Mouse (Mus musculus) right cerebral cortex, postnatal 4 days (tissue): ENCODE results near the gene Kif6.

ENCODE experiments used
- DNase-seq: peaks from one replicate; pipeline ENCODE4 v3.0.0-alpha.2; 2022

Kif6 gene

DNA sequence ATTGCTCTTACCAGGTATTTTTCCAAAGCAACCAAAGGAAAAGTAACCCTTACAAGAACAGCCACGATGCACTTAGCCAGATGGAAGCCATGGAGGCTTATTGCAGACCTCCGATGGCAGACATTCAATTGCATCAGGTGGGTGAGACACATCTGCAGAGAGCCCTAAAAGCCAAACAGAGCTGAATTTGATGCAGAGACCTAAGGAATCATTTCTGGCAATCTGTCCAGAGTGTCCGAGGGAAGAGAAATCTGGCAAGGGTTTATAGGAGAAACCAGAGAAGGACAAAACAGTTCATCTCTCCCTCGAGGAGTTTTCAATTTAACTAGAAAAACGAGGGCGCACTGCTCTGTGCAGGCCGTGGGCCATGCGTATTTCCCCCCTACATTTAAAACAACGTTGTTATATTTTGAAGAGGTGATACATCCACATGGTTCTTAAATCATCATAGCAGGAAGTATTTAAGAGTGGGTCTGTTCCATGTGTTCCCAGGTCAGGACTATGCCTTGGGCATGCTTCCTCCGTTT is 177.3 kb downstream of the Kif6 start:
- no peak for DNase-seq

DNA sequence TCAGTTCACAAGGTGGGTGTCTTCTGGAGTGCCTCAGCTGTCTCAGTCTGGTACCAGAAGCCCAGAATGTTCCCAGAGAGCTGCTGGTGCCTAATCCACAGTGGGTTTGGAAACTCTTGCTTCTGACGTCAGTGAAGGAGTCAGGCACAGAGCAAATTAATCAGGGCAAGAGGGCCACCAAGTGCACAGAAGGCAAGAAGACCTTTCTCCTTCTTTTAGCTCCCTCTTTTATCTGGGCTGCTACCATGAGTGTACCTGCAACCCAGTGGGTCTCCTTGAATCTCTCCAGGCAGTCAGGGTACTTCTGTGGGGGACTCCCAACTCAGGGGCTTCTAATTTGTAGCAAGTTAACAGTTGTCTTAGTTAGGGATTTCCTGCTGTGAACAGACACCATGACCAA is 178.0 kb downstream of the Kif6 start:
- DNase-seq, result no peak

DNA sequence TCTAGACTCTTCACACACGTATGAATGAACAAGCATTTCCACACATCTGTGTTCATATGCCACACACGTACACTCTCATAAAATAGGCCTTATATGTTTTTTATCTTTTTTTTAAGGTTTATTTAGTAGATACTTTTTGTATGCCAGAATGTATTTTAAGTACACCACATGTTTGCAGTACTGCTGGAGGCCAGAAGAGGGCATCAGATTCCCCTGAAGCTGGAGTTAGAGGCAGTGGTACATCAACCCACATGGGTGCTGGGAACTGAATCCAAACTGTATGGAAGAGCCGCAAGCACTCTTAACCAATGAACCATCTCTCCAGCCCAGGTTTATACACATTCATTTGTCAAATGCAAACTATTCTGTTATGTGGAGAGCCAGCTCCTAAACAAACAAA is 179.0 kb downstream of the Kif6 start:
- DNase-seq, result peak; percentile 1

DNA sequence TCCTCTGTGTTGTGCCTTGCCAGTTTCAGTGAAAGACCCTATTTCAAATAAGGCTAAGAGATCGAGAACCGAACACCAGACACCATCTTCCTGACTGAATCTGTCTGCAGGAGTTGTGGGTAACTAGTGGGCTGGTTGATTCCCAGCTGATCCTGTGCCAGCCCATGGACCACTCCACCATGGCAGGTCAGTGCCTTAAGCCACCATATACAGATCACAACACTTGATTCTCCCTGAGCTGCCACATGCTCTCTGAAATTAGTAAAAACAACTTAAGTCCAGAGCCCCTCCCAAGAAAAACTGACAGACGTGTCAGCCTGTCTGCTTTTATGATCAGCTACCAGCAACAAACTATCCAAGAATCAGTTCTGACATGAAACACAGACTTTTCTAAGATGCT is 180.3 kb downstream of the Kif6 start:
- no peak for DNase-seq

DNA sequence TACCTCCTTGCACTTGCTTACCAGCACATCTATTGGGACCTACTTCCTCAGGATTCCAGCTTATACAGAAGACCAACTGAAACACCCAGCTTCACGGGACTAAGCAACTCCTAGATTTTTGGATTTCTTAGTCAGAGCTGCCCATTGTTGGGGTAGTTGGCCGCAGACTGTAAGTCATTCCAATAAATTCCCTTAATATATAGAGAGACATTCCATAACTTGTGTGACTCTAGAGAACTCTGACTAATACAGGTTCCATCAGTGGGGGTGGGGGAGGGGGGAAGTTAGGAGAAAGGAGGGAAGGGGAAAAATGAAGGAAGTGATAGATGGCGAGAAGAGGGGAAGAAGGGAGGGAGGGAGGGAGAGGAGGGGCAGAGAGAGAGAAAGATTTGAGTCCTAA is 181.2 kb downstream of the Kif6 start:
- no peak for DNase-seq

DNA sequence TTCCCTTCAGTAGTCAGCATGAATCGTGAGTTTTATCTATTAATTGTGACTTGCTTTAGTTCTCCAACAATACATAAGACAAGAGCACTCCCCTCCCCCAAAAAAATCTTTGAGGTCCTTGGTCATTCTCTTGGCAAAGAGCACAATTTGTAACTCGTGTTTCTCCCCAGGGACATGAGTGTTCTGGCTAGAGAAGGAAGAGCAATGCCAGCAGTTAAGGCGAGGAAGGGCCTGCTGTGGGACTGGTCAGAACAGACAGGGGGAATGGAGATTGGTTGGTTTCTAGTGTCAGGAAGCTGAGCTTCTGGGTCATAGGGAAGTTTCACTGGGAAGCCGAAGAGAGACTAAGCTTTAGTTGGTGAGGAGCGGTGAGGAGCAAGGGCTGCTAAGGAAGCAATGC is 184.2 kb downstream of the Kif6 start:
- no peak for DNase-seq

DNA sequence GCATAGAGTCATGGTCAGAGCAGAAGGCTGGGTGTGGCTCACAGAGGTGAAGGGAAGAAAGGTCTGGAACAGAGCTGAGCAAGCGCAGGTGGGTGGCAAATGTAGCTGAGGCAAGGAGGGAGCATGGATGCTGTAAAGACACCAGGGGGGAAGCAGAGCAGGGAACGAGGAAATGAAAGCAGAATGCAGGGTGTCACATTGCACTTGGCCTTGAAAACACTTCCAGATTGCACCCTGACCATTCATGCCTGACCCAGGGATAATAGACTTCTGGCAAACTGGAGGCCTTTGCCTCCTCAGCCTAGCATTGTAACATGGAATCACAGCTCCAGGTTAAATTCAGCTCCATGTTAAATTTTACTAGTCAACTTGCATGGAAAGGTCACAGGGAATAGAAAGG is 185.2 kb downstream of the Kif6 start:
- DNase-seq, result no peak

DNA sequence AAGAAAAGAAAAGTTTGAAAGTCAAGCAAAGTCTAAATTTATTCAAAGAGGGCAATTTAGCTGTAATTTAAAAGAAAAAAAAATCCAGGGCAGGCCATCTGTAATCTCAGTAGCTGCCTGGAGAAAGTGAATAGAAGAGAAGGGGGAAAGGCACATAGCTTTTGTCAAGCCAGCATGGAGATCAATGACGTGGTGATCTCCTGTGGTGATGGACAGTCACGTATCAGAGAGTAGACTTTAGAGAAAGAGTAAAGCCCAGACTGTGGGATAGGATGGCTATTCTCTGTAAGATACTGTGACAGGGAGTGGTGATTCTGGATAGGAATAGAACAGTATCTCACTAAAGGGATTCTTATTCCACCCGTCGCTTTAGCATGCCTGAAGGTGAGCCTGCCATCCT is 192.5 kb downstream of the Kif6 start:
- no peak for DNase-seq

DNA sequence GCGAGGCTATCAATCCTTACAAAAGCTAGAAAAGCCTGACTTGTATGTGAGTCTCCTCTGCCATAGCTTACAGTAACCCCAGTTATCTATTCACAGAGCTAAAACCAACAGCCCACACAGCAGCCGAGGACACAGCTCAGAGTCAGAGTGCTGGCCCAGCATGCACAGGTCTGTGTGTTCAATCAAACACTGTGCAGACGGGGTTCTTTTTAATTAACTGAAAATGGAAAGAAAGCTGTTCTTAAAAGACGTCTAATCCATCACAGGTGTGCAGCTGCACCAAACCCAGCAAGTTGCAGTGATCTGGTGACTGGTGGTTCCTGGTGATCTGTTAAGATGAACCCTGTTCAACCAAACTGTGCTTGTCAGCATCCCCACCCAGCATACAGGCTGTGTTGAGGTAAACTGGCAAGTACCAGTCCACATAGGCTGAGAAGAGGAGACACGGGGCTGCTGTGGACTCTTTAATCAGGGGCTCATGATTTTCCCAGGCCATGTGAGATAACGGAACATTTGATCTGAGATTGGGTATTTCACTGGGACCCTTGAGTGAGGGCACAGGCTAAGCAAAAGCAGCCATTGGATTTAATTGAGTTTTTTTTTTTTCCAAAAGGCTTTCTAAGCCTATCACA is 193.9 kb downstream of the Kif6 start:
- DNase-seq, result no peak

DNA sequence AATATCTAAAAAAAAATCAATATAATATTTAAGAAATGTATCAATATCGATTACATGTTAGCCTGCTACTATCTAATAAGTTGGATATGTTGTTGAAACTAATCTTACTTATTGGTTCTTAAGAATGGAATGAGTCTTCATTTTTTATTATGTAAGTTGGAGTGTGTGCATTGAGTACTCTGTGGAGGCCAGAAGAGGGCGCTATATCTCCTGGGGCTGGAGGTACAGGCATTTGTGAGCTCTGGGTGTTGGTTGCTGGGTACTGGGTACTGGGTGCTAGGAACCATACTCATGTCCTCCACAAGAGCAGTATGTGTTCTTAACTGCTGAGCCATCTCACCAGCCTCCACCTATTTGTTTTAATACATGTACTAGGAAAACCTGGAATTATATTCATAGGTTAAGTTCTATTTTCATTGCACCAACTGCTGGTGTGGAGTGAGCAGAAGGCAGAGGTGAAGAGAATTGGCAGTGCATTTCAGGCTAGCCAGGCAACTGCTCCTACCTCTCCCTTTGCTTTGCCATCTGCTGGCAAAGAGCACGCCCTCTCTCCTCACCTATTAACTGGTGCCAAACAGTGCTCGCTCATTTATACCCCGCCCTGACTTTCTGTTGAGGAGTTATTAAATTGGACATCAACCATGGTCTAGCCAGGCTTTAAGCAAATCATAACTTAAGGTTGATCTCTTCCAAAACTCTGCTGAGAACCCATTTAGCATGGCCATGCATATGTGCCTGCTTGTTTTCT is 199.1 kb downstream of the Kif6 start:
- no peak for DNase-seq

DNA sequence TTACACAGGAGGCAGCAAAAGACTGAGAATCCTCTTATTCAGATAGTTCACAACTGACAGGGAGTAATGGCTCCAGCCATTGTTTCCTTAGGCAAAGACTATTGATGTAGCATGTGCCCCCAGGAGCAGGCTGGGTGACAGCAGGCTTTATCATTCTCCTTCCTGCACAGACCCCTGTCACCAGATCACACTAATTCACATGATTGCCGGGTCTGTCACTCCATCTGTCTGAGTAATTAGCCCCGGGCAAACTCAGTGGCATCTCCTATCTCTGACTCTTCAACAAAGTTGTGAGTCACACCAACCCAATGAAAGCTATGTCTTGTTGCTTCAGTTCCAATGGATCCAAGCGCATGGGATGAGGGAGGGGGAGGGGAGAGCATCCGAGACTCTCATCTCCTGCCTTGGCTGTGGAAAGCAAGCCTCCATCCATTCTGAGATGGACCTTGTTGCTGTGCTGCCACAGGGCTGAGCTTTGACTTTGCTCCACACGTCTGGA is 201.2 kb downstream of the Kif6 start:
- no peak for DNase-seq

DNA sequence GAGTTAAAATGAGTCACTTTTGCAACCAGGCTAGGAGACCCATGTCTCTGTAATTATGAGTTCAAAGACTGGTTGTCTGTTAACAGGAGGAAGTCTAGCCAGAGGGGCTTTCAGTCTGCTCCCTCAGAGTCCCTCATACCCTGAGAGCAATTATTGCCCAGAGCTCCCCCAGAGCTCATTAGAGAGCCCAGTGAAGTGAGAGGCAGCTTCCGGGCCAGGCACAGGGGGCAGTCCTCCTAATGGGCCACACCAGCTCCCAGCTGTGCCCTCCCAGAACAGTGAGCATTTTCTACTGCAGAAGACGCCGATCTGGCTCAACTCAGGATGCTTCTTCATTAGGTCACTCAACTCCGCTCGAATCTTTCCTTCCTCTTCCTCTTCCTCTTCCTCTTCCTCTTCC is 201.8 kb downstream of the Kif6 start:
- no peak for DNase-seq

DNA sequence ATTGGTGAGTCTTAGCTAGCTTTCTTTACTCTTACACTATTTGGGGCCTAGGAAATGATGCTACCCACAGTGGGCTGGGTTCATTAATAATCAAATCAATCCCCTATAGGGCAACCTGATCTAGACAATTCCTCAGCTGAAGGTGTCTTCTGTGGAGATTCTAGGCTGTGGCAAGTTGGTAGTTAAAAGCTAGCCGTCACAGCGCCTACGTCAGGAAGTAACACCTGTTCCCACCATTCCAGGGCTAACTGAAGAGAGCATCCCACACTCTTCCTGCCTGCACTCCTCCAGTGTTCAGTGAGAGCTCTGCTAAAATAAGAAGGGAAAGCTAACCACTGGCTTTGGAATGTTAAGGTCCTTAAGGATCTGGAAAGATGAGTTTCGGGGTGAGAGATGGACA is 205.3 kb downstream of the Kif6 start:
- no peak for DNase-seq

DNA sequence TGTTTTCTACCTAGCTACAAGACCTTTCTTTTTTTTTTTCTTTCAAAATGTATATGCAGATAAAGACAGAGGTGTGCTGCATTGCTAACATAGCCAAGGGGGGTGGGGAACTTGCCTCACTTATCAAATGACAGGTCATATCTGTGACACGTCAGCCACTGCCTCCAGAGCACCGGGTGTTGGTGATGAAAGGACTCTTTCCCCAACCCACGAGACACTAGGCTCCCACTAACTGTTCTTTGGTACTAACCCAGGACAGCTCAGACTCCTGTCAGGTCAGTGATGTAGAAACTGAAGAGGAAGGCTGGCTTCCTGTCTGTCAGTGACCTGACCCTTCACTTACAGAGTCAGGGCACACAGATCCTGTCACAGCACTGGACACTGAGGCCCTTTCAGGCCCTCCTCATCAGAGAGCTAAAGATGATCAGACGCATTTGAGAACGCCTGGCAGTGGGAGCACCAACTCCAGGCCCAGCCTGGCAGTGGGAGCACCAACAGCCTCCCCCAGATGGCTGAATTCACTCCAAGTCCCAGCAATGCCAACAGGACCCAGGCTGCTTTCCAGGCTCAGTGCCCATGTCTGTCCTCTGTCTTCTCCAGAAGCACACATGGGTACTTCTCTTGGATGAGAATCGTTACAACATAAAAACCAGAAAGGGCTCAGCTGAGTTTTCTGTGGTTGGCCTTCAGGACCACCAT is 209.4 kb downstream of the Kif6 start:
- peak; percentile 37 for DNase-seq

DNA sequence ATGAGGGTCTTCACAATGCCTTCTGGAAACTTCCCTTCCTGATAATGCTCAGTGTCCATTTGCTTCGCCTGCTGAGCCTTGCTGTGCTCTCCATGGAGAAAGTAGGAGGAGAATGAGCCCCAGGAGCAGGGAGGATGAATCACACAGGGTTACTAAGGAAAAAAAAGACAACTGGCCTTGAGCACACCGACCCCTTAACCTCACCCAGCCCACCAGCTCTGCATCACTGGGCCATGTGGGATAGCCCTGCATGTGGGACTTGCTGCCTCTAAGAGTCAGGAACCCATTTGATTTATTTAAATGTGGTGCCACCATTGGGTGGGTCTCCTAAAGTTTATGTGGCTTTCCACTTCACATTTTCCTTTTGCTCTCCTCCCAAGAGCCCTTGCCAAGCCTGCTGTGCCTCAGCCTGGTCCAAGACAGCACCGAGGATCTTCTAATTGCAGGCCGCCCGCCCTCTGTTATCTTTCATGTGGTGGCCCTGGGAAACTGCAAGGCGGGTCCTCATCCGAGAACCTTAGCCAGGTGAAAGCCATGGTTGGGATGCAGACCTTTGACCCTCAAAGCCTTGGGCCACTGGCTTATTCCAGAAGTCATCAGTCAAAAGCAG is 210.0 kb downstream of the Kif6 start:
- no peak for DNase-seq

DNA sequence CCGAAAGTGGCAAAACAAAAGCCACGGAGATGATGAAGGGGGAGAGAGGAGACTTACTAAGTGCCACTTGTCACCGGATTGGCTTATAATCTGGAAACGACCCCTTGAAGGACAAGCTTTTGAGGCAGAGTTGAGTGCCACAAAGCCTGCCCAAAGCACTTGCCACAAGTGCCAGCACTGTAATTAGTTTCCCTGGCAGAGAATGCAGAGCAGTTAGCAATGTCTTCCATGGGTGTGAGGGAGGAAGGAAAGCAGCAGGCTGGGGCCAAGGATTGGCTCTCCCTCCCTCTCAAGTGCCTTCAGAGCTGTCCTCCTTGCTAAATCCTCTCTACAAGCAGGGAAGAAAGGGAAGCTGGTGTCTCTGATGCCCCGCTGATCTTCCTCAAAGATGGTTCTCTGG is 210.9 kb downstream of the Kif6 start:
- DNase-seq, result no peak

DNA sequence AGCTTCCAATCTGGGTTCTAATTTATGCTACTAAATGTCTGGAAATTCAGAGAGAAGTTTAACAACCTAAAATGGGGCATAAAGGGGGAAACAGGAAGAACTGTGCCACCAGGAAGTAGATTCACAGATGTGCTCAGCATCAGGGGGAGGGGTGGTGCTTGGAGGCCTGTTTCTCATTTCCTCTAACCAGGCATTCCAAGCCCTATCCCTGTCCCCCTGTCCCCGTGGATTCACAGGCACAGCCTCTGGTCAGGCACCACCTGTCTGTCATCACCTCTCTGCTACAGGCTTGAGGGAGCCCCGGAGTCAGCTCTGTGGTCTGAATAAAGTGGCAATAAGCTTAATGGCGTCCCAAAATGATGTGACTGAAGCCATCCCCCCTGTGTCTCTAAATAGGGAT is 216.8 kb downstream of the Kif6 start:
- no peak for DNase-seq

DNA sequence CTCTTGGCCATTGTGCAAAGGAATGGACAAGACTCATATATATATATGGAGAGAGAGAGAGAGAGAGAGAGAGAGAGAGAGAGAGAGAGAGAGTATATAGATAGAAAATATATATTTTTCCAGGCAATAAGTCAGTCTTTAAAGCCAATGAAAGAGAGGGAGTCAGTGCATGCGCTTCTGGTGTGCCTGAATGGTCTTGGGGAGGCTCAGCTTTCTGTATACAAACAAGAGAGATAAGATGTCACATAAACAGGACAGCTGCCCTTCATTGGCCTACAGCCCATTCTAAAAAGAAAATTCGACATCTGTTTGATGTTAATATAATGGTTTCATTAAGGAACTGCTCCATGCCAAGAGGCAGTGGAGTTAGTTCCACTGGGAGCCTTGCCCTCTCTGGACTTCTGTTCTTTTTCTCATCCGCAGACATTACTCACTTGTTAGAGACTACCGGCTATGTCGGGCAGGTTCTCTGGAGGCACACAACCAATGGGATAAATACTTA is 219.2 kb downstream of the Kif6 start:
- DNase-seq, result no peak

DNA sequence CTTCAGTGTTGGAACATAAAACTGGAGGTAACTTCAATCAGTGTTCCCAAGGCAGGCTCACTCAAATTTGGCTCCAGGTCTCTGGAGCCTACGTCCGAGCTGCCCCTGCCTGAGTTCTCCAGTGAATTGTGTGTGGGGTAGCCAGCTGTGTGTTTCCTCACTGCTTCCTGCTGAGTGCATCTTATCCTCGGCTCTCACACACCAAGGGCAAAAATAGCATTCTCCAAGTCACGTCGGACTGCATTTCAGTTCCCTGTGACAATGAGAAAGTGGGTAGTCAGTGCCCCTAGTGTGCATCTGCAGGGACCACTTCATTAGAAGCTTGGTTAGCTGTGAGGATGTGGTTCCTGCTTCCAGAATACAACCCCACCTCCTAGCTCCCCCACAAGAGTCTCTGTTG is 222.5 kb downstream of the Kif6 start:
- no peak for DNase-seq

DNA sequence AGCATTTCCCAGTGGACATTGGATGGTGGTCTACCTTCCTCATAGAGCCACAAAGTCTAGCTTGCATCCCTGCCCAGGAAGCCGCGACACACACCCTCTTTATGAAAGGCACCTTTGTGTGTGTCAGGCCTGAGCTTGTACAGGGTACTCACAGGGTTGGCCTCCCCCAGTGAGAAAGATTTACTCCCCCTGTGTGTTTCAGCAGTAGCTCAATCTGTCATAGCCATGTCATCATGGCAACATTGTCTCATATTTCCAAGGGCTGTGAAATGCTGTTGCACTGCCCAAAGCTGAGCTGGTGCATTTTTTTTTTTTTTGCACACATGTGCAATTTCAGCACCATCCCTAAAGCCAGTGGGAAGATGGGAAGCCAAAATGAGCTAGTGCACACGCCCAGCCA is 224.3 kb downstream of the Kif6 start:
- DNase-seq, result no peak

DNA sequence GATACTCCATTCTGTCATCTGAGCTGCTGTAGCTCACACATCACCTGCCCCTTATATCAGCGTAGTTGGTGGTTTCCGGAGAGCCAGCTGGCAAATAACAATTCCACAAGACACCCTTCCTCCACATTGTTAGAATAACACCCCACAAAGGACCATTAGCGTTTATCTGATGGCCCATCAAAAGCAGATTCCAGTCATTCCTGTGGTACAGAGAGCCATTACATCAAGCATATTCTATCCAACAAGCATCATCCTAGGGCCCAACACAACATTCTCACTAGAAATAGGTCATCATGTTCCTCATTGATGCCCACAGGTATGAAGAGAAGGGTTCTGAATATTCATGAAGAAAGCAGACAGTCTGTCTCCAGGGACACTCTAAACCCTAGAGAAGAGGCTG is 236.3 kb downstream of the Kif6 start:
- DNase-seq, result no peak

DNA sequence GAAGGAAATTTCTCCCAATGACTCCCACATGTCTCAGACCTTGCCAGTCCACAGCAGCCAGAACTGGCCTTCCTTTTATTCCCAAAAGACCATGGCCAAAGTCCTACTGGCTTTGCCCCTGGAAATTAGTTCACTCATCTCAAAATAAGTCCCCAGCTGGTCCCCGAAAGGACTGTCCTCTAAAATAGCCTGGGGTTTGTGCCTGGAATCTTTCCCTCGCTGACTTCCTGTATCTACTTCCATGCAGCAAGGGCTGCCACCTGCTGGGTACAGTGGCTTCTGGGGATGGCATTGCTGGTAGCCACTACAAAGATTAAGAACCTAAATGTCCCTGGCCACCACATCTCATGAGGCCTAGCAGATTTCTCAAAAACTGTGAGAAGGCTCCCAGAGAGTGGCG is 237.2 kb downstream of the Kif6 start:
- DNase-seq, result peak; percentile 44

DNA sequence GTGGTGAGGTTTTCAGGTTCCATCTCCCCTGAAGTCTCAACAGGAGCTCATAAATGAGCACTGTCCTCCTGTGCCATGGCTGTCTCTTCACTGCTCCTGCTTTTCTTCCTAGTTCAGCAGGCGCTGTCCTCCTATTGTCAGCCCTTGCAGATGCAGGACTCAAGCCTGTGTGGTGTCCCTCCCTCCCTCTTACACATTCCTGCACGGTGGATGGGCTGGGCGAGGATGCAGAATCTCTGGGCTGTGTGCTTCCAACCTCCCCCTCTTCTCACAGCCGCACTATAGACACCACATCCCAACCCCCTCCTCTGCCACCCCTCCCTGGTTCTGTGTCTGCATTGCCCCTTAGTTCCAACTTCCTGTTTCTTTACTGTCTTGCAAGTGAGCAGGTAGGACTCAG is 240.8 kb downstream of the Kif6 start:
- no peak for DNase-seq
